Mouse (Mus musculus) embryonic fibroblast, embryonic 13.5 days (primary cell): ENCODE data around the gene Eif3g. TPM values are rescaled to one million over a fixed set of nuclear protein-coding genes. Genes with fewer than 3 reads are reported as not detected.

Experiments used
- H3K27ac ChIP-seq: 2 replicates; pipeline ENCODE4 v1.5.1; 2012; ENCODE audit warnings: low read length, control low read depth, inconsistent platforms; ENCODE audit not compliant: insufficient read depth
- H3K4me1 ChIP-seq: 2 replicates; pipeline ENCODE4 v1.6.1; 2011; ENCODE audit warnings: low read length; ENCODE audit not compliant: control insufficient read depth, insufficient read depth
- H3K4me3 ChIP-seq: 2 replicates; pipeline ENCODE4 v1.5.1; 2011; ENCODE audit warnings: mild to moderate bottlenecking, control low read depth, low read length; ENCODE audit not compliant: insufficient read depth
- CTCF ChIP-seq: IDR thresholded peaks from 2 replicates; pipeline ENCODE4 v1.5.1; 2011; ENCODE audit warnings: mild to moderate bottlenecking, control low read depth, low read length, moderate library complexity, borderline replicate concordance; ENCODE audit not compliant: insufficient read depth
- POLR2A ChIP-seq: IDR thresholded peaks from 2 replicates; pipeline ENCODE4 v1.6.1; 2011; ENCODE audit warnings: low read depth, mild to moderate bottlenecking, control low read depth, low read length, moderate library complexity
- polyA plus RNA-seq: library from polyadenylated mRNA; stranded (reverse); fragments of >200 nt; gene quantifications from 2 replicates; pipeline ENCODE4 v1.2.4, GENCODE M21; 2011; ENCODE audit warnings: low read depth; ENCODE audit not compliant: missing spikeins, insufficient read length

Eif3g gene
- polyA plus RNA-seq: 106 and 107 TPM in 2 replicates

DNA sequence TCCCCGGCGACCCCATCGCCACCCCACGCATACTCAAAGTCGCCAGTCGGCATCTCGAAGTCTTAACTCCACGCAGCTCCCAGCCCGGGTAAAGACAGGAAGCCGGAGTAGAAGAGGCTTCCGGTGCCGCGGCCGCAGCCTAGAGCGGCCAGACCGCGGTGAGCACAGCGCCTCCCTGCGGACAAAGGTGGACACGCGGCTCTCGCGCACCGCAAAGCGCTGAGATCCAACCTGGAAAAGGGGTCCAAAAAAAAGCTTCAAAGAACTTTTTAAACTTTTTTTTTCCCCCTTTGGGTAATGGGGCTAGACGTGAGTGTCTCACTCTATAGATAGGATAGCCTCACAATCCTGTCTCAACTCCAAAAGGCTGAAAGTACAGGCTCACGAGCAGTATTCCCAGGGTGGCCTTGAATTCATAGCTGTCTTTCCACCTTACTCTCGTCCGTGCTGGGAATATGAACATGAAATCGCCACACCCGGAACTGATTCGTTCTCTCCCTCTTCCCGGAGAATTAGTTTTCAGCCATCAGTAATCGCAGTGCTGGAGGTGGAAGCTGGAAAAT lies at the start of gene Eif3g:
Gene Eif3g, minus strand, starts transcription at position 113 of the 563 bp plus-strand sequence.
- Histone ChIP-seq H3K27ac (no peak within 1 kb of the TSS), H3K4me3 (peak within 1 kb of the TSS; percentile 99), H3K4me1 (0 out of 2 replicates have a peak, but pooled peaks cover 4% of the 10 kb centered on the region)
- TF ChIP-seq CTCF (peak; percentile 91), POLR2A (peak; percentile 78)

- H3K27ac ChIP-seq: peak overlapping the region; percentile 30; the same call in 1 of the 2 replicates
Measured at GRCm38 (mm10) chr9:20946066-20946880, 47.9 kb upstream of the Eif3g start.

GRCm38 (mm10) chr9:20944697-20945370 lies 46.4 kb upstream of the Eif3g start:
- H3K4me3 ChIP-seq: no peak overlapping the region
- TF ChIP-seq POLR2A (no peak), CTCF (no peak)
- no peak overlapping the region for H3K27ac ChIP-seq

More at GRCm38 (mm10) chr9:20946066-20946880, 47.9 kb upstream of the Eif3g start:
- H3K4me1 ChIP-seq: peaks cover 22% of the 10 kb centered on the region
- TF ChIP-seq CTCF (no peak), POLR2A (no peak)
- no peak overlapping the region for H3K4me3 ChIP-seq

GRCm38 (mm10) chr9:20943911-20944310 lies 45.5 kb upstream of the Eif3g start:
- peaks cover 18% of the 10 kb centered on the region for H3K4me1 ChIP-seq
- no peak overlapping the region for H3K4me3 ChIP-seq
- no peak for TF ChIP-seq POLR2A
- no peak for TF ChIP-seq CTCF
- H3K27ac ChIP-seq: peak overlapping the region; percentile 10; the same call in 1 of the 2 replicates

More at GRCm38 (mm10) chr9:20944697-20945370, 46.4 kb upstream of the Eif3g start:
- H3K4me1 ChIP-seq: peaks cover 18% of the 10 kb centered on the region

GRCm38 (mm10) chr9:20943396-20943795 lies 45.0 kb upstream of the Eif3g start:
- no peak for TF ChIP-seq POLR2A
- TF ChIP-seq CTCF: peak; percentile 14; the same call in 1 of the 2 replicates
- H3K27ac ChIP-seq: peak overlapping the region; percentile 10; the same call in 1 of the 2 replicates
- H3K4me3 ChIP-seq: no peak overlapping the region

DNA sequence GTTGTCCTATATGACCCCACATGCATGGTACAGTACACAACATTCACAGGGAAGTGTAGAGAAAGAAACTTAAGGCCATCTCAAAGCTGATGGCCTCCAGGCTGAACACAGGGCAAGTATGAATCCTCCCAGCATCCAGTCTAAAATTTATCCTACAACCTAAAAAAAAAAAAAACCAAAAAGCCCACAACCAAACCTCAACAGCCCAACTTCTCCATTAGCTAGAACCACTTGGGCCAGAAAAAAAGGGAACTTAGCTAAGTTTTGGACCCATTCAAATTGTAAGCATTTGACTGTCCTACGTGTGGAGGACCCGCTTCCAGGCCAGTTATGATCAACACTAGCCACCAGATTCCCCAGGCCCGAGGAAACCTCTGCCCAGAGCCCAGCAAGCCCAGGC lies 24.8 kb upstream of the Eif3g start:
- Histone ChIP-seq H3K4me1 (no peaks in the 10 kb centered on the region), H3K27ac (no peak overlapping the region), H3K4me3 (no peak overlapping the region)
- TF ChIP-seq POLR2A: no peak
- TF ChIP-seq CTCF: no peak

More at GRCm38 (mm10) chr9:20943396-20943795, 45.0 kb upstream of the Eif3g start:
- H3K4me1 ChIP-seq: peaks cover 18% of the 10 kb centered on the region

DNA sequence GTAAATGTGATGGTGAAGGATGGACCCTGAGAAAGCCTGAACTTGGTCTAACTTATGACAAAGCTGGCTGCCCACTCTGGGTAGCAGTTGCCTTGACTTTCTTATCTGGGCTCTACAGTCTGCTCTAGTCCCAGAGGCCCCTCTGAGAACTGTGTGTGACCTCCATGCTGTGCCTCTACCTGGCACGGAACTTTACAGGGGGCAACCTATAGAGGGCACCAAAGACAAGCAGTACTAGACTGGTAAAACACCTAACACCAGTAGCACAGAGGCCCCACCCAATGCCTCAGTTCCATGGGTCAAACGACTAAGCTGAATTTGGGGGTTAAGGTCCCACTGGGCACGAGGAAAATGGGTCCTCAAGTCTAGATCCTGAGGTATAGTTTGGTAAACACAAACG lies 17.7 kb upstream of the Eif3g start:
- no peak overlapping the region for H3K27ac ChIP-seq
- no peaks in the 10 kb centered on the region for H3K4me1 ChIP-seq
- H3K4me3 ChIP-seq: no peak overlapping the region
- TF ChIP-seq POLR2A (no peak), CTCF (0 out of 2 replicates have a peak, but pooled peaks have one; percentile 8)

DNA sequence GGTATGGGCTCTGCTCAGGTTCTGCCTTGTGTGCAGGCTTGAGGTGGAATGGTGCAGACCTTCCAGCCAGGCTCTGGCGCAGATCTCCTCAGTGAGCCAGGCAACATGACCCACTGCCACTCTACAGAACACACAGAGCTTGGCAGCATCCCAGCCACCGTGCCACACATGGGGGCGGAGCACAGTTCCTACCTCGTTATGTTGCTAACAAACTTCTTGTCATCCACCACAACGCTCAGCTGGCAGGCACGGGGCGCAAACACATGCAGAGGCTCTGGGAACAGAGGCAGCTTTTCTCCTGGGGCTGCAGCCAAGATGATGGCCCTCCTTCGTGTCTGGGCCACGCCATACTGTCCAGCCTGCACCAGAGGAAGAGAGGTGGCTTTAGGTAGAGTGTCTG lies 11.5 kb upstream of the Eif3g start:
- H3K27ac ChIP-seq: no peak overlapping the region
- H3K4me3 ChIP-seq: no peak overlapping the region
- no peaks in the 10 kb centered on the region for H3K4me1 ChIP-seq
- no peak for TF ChIP-seq CTCF
- no peak for TF ChIP-seq POLR2A

DNA sequence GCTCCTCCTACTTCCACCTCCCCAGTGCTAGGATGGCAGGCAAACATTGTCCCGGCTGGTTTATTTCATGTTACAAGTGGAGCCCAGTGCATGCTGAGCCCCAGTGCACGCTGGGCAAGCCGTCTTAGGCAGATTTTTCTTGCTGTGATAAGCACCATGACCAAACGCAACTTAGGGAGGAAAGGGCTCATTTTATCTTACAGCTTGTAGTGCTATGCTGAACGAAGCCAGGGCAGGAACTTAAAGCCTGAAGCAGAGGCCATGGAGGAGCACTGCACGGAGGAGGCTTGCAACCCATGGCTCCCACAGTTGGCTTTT lies 3.7 kb upstream of the Eif3g start:
- Histone ChIP-seq H3K27ac (no peak overlapping the region), H3K4me3 (no peak overlapping the region), H3K4me1 (no peaks in the 10 kb centered on the region)
- TF ChIP-seq POLR2A (no peak), CTCF (no peak)

- Histone ChIP-seq H3K4me3 (no peak overlapping the region), H3K4me1 (0 out of 2 replicates have a peak, but pooled peaks cover 4% of the 10 kb centered on the region), H3K27ac (no peak overlapping the region)
- TF ChIP-seq CTCF (no peak), POLR2A (no peak)
Measured at GRCm38 (mm10) chr9:20901466-20902173, 3.2 kb upstream of the Eif3g start.
